Mouse (Mus musculus): ENCODE measurements at regions not wholly inside any gene's neighbourhood (a gene's known extent, or its start where the extent isn't known, plus 50 kb on each side); places are given as distances from the start of the nearest gene placed in this dataset.

DNA sequence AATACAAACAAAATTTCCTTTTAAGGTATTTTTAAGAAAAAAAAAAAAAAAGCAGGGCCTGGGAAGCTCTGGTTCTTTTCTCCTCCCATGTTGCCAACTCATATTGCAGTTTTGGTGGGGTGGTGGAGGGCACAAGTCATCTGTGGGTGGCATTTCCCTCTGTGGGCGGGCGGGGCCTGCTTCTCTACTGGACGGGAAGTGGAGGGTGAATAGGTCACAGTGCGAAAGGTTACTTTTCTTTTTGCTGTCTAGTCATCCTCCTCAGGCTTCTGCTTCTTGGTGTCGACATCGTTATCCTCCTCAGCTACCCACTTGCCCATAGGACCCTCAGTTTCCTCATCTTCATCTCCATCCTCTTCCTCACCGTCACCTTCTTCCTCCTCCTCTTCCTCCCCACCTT, 55.3 kb upstream of the Plcb1 start:
- TF ChIP-seq NELFE (IDR thresholded peaks at IDR 0.05; ENCODE audit: low read depth, low read length) (no peak), MYC (IDR thresholded peaks at IDR 0.05; ENCODE audit: low read depth, low read length) (no peak), MAFK (IDR thresholded peaks at IDR 0.05; ENCODE audit: insufficient replicate concordance, low read length) (no peak), CHD1 (IDR thresholded peaks at IDR 0.05; ENCODE audit: low read depth, low read length) (no peak), GABPA (IDR thresholded peaks at IDR 0.05; ENCODE audit: insufficient replicate concordance, low read depth, low read length) (no peak), ETS1 (conservative IDR thresholded peaks at IDR 0.05; ENCODE audit: low read depth, low read length) (no peak), MEF2A (IDR thresholded peaks at IDR 0.05; ENCODE audit: borderline replicate concordance, low read depth, low read length) (no peak), JUND (conservative IDR thresholded peaks at IDR 0.05; ENCODE audit: low read depth, low read length) (no peak), IRF4 (IDR thresholded peaks at IDR 0.05; ENCODE audit: low read depth, low read length) (no peak), ELF1 (IDR thresholded peaks at IDR 0.05; ENCODE audit: low read depth, low read length) (no peak), PAX5 (IDR thresholded peaks at IDR 0.05; ENCODE audit: low read length) (no peak), RCOR1 (conservative IDR thresholded peaks at IDR 0.05; ENCODE audit: low read depth, low read length) (no peak), E2F4 (IDR thresholded peaks at IDR 0.05; ENCODE audit: insufficient replicate concordance, low read depth, low read length) (no peak), ZC3H11A (IDR thresholded peaks at IDR 0.05; ENCODE audit: low read depth, low read length) (no peak)
- DNase-seq (ENCODE audit: extremely low read depth) = no peak
- Histone ChIP-seq H3K9me3 (replicated peaks; ENCODE audit: low read length) (peaks cover 9% of the 10 kb centered on the region), H3K4me2 (ENCODE audit: insufficient read depth, low read depth, poor library complexity, severe bottlenecking) (no peak overlapping the region), H3K9ac (ENCODE audit: insufficient read depth, low read depth) (no peak overlapping the region), H3K36me3 (replicated peaks in 1 of 2; ENCODE audit: control insufficient read depth in 1 of 2, insufficient read depth in 1 of 2, low read length in 1 of 2) (no peaks in the 10 kb centered on the region), H3K79me2 (replicated peaks; ENCODE audit: control insufficient read depth, extremely low read depth, insufficient read depth, poor library complexity, severe bottlenecking) (no peaks in the 10 kb centered on the region), H3K27ac (ENCODE audit: insufficient read depth, low read depth) (no peak overlapping the region), H3K4me1 (ENCODE audit: control insufficient read depth in 1 of 2, insufficient read depth in 2 of 2) (no peaks in the 10 kb centered on the region), H3K27me3 (replicated peaks) (no peaks in the 10 kb centered on the region), H3K4me3 (replicated peaks in 1 of 3; ENCODE audit: low read depth in 2 of 3, low read length in 2 of 3, poor library complexity in 1 of 3) (no peak overlapping the region)
- dilution Hi-C loops (cut with MboI; ENCODE audit: extremely low pct_ligation_motif_present, extremely low pct_unique_long_range_greater_than_20kb, low sequenced_read_pairs) = no loop called here
- in situ Hi-C loops (cut with MboI; ENCODE audit: low pct_ligation_motif_present, low pct_unique_long_range_greater_than_20kb, low sequenced_read_pairs) = no loop called here

DNA sequence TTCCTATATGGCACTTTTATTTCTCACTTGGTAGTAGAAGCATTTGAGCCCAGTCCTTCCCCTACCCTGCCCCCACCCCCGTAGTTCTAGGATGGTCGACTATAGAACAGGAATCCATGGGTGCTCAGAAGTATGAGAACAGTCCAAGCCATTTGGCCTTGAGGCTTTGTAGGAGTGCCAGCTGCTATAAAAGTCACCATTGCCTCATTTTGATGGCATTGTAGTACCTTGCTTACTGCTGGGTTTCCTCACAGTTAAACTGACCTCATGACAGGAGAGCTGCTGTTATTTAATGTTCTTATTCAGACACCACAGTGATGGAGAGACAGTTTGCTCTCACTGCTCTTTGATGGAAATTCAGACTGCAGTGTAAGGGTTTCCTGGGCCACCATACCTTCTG, 59.2 kb upstream of the Plcb1 start:
- DNase-seq (ENCODE audit: extremely low read depth) = no peak
- Histone ChIP-seq H3K4me3 (replicated peaks in 1 of 3; ENCODE audit: low read depth in 2 of 3, low read length in 2 of 3, poor library complexity in 1 of 3) (no peak overlapping the region), H3K36me3 (replicated peaks in 1 of 2; ENCODE audit: control insufficient read depth in 1 of 2, insufficient read depth in 1 of 2, low read length in 1 of 2) (no peaks in the 10 kb centered on the region), H3K27me3 (replicated peaks) (no peaks in the 10 kb centered on the region), H3K4me2 (ENCODE audit: insufficient read depth, low read depth, poor library complexity, severe bottlenecking) (no peak overlapping the region), H3K79me2 (replicated peaks; ENCODE audit: control insufficient read depth, extremely low read depth, insufficient read depth, poor library complexity, severe bottlenecking) (no peaks in the 10 kb centered on the region), H3K27ac (ENCODE audit: insufficient read depth, low read depth) (no peak overlapping the region), H3K9me3 (replicated peaks; ENCODE audit: low read length) (peaks cover 16% of the 10 kb centered on the region), H3K9ac (ENCODE audit: insufficient read depth, low read depth) (no peak overlapping the region), H3K4me1 (ENCODE audit: control insufficient read depth in 1 of 2, insufficient read depth in 2 of 2) (no peaks in the 10 kb centered on the region)
- in situ Hi-C loops (cut with MboI; ENCODE audit: low pct_ligation_motif_present, low pct_unique_long_range_greater_than_20kb, low sequenced_read_pairs) (no loop called here), dilution Hi-C loops (cut with MboI; ENCODE audit: extremely low pct_ligation_motif_present, extremely low pct_unique_long_range_greater_than_20kb, low sequenced_read_pairs) (no loop called here)
- TF ChIP-seq ZMIZ1 (IDR thresholded peaks at IDR 0.05; ENCODE audit: low read depth, low read length) = no peak
- TF ChIP-seq ZKSCAN1 (IDR thresholded peaks at IDR 0.05; ENCODE audit: borderline replicate concordance, low read depth, low read length) = no peak
- no peak for TF ChIP-seq JUN (IDR thresholded peaks at IDR 0.05; ENCODE audit: insufficient read depth, low read depth, low read length)
